Mouse (Mus musculus) CH12.LX (cell line): Measurements from ENCODE around the gene Pik3c2b. TPM values are rescaled to one million over a fixed set of nuclear protein-coding genes. Genes with fewer than 3 reads are reported as not detected.
A peak's percentile ranks its signal among the peaks of the same experiment; 100 is the strongest.

Experiments
- DNase-seq: peaks from one replicate; pipeline ENCODE4 v3.0.0-alpha.2; 2013; ENCODE audit errors: extremely low read depth
- H3K27ac ChIP-seq: 2 replicates; pipeline ENCODE4 v1.5.1; 2012; ENCODE audit warnings: low read depth, mild to moderate bottlenecking, control low read depth, moderate library complexity; ENCODE audit not compliant: insufficient read depth
- H3K27me3 ChIP-seq: replicated peaks from 2 replicates; pipeline ENCODE3; 2012; ENCODE audit warnings: inconsistent platforms
- H3K36me3 ChIP-seq, 2 experiments: replicated peaks in 1 of 2; 2 replicates each; pipeline versions ENCODE3 to v1.6.1; 2012; ENCODE audit warnings: inconsistent platforms in 1 of 2, low read length in 1 of 2, mild to moderate bottlenecking in 1 of 2, mixed read lengths in 1 of 2, moderate library complexity in 1 of 2; ENCODE audit not compliant: control insufficient read depth in 1 of 2, insufficient read depth in 1 of 2
- H3K4me1 ChIP-seq, 2 experiments: 2 replicates each; pipeline ENCODE4 v1.6.1; 2012; ENCODE audit warnings: inconsistent platforms in 1 of 2, moderate library complexity in 1 of 2; ENCODE audit not compliant: insufficient read depth in 2 of 2, control insufficient read depth in 1 of 2
- H3K4me2 ChIP-seq: 2 replicates; pipeline ENCODE4 v1.6.1; 2012; ENCODE audit warnings: low read depth, mild to moderate bottlenecking, control low read depth; ENCODE audit not compliant: poor library complexity, insufficient read depth, severe bottlenecking
- H3K4me3 ChIP-seq, 3 experiments: fragments of 150-350 bp in 1 of 3; sonication (generic) in 1 of 3; replicated peaks in 1 of 3; 2 replicates each; pipeline versions ENCODE3 to v1.5.1; 2011 to 2012; ENCODE audit warnings: low read depth in 2 of 3, low read length in 2 of 3, mild to moderate bottlenecking in 2 of 3, moderate library complexity in 2 of 3, control low read depth in 1 of 3, improper control_type of control experiment in 1 of 3, inconsistent platforms in 1 of 3, mixed read lengths in 1 of 3; ENCODE audit not compliant: poor library complexity in 1 of 3
- H3K79me2 ChIP-seq: replicated peaks from 2 replicates; pipeline ENCODE4 v1.6.1; 2012; ENCODE audit warnings: mild to moderate bottlenecking, moderate library complexity; ENCODE audit not compliant: control insufficient read depth, poor library complexity, insufficient read depth, severe bottlenecking; ENCODE audit errors: extremely low read depth
- H3K9ac ChIP-seq: 2 replicates; pipeline ENCODE4 v1.6.1; 2012; ENCODE audit warnings: low read depth, mild to moderate bottlenecking, control low read depth, moderate library complexity; ENCODE audit not compliant: insufficient read depth
- H3K9me3 ChIP-seq: replicated peaks from 2 replicates; pipeline ENCODE3; 2012; ENCODE audit warnings: low read length, inconsistent platforms, mixed read lengths
- BHLHE40 ChIP-seq: IDR thresholded peaks from 2 replicates; pipeline ENCODE4 v1.6.1; 2011; ENCODE audit warnings: mild to moderate bottlenecking, low read depth, low read length, improper control_type of control experiment
- CHD1 ChIP-seq: IDR thresholded peaks from 2 replicates; pipeline ENCODE4 v1.6.1; 2012; ENCODE audit warnings: low read depth, low read length, improper control_type of control experiment, inconsistent platforms
- CHD2 ChIP-seq: IDR thresholded peaks from 2 replicates; pipeline ENCODE4 v1.6.1; 2011; ENCODE audit warnings: low read length, improper control_type of control experiment
- CTCF ChIP-seq, 2 experiments: IDR thresholded peaks in 1 of 2; conservative IDR thresholded peaks in 1 of 2; 2 replicates each; pipeline ENCODE4 v1.5.1; 2011 to 2012; ENCODE audit warnings: low read depth in 2 of 2, low read length in 2 of 2, improper control_type of control experiment in 1 of 2, inconsistent platforms in 1 of 2, mild to moderate bottlenecking in 1 of 2, moderate library complexity in 1 of 2
- E2F4 ChIP-seq: IDR thresholded peaks from 2 replicates; pipeline ENCODE4 v1.6.1; 2011; ENCODE audit warnings: low read depth, low read length, improper control_type of control experiment; ENCODE audit not compliant: insufficient replicate concordance
- ELF1 ChIP-seq: IDR thresholded peaks from 2 replicates; pipeline ENCODE4 v1.6.1; 2014; ENCODE audit warnings: low read depth, mild to moderate bottlenecking, inconsistent platforms, low read length, improper control_type of control experiment
- HCFC1 ChIP-seq: IDR thresholded peaks from 2 replicates; pipeline ENCODE4 v1.6.1; 2012; ENCODE audit warnings: low read depth, mild to moderate bottlenecking, inconsistent platforms, low read length, improper control_type of control experiment
- IRF4 ChIP-seq: IDR thresholded peaks from 2 replicates; pipeline ENCODE4 v1.6.1; 2014; ENCODE audit warnings: low read depth, mild to moderate bottlenecking, inconsistent platforms, low read length, improper control_type of control experiment
- JUN ChIP-seq: IDR thresholded peaks from 2 replicates; pipeline ENCODE4 v1.6.1; 2011; ENCODE audit warnings: low read depth, mild to moderate bottlenecking, low read length, improper control_type of control experiment, moderate library complexity; ENCODE audit not compliant: insufficient read depth
- JUND ChIP-seq: conservative IDR thresholded peaks from 2 replicates; pipeline ENCODE4 v1.6.1; 2011; ENCODE audit warnings: low read depth, low read length, improper control_type of control experiment
- KAT2A ChIP-seq: IDR thresholded peaks from 2 replicates; pipeline ENCODE4 v1.6.1; 2012; ENCODE audit warnings: low read length, improper control_type of control experiment, inconsistent platforms; ENCODE audit not compliant: insufficient replicate concordance
- MAFK ChIP-seq: IDR thresholded peaks from 2 replicates; pipeline ENCODE4 v1.6.1; 2011; ENCODE audit warnings: low read length, improper control_type of control experiment; ENCODE audit not compliant: insufficient replicate concordance
- MAX ChIP-seq: IDR thresholded peaks from 2 replicates; pipeline ENCODE4 v1.6.1; 2011; ENCODE audit warnings: low read length, improper control_type of control experiment
- MAZ ChIP-seq: IDR thresholded peaks from 2 replicates; pipeline ENCODE4 v1.6.1; 2012; ENCODE audit warnings: low read depth, mild to moderate bottlenecking, inconsistent platforms, low read length, improper control_type of control experiment, moderate library complexity
- MEF2A ChIP-seq: IDR thresholded peaks from 2 replicates; pipeline ENCODE4 v1.6.1; 2014; ENCODE audit warnings: low read depth, mild to moderate bottlenecking, inconsistent platforms, low read length, improper control_type of control experiment, borderline replicate concordance
- MXI1 ChIP-seq: IDR thresholded peaks from 2 replicates; pipeline ENCODE4 v1.6.1; 2011; ENCODE audit warnings: mild to moderate bottlenecking, low read depth, low read length, improper control_type of control experiment
- NRF1 ChIP-seq: IDR thresholded peaks from 2 replicates; pipeline ENCODE4 v1.6.1; 2014; ENCODE audit warnings: low read depth, mild to moderate bottlenecking, inconsistent platforms, low read length, improper control_type of control experiment, moderate library complexity
- POLR2A ChIP-seq: IDR thresholded peaks from 2 replicates; pipeline ENCODE4 v1.6.1; 2011; ENCODE audit warnings: low read depth, mild to moderate bottlenecking, improper control_type of control experiment, low read length
- RCOR1 ChIP-seq: conservative IDR thresholded peaks from 2 replicates; pipeline ENCODE4 v1.6.1; 2012; ENCODE audit warnings: low read depth, mild to moderate bottlenecking, inconsistent platforms, low read length, improper control_type of control experiment
- SIN3A ChIP-seq: IDR thresholded peaks from 2 replicates; pipeline ENCODE4 v1.6.1; 2012; ENCODE audit warnings: low read length, improper control_type of control experiment, inconsistent platforms
- SMC3 ChIP-seq: IDR thresholded peaks from 2 replicates; pipeline ENCODE4 v1.6.1; 2011; ENCODE audit warnings: low read depth, low read length, improper control_type of control experiment
- TCF12 ChIP-seq: IDR thresholded peaks from 2 replicates; pipeline ENCODE4 v1.6.1; 2014; ENCODE audit warnings: low read depth, mild to moderate bottlenecking, inconsistent platforms, low read length, improper control_type of control experiment
- UBTF ChIP-seq: IDR thresholded peaks from 2 replicates; pipeline ENCODE4 v1.6.1; 2012; ENCODE audit warnings: low read depth, mild to moderate bottlenecking, inconsistent platforms, low read length, improper control_type of control experiment, moderate library complexity
- USF1 ChIP-seq: IDR thresholded peaks from 2 replicates; pipeline ENCODE4 v1.6.1; 2014; ENCODE audit warnings: low read depth, mild to moderate bottlenecking, inconsistent platforms, low read length, improper control_type of control experiment
- USF2 ChIP-seq: conservative IDR thresholded peaks from 2 replicates; pipeline ENCODE4 v1.6.1; 2011; ENCODE audit warnings: low read depth, low read length, improper control_type of control experiment
- ZC3H11A ChIP-seq: IDR thresholded peaks from 2 replicates; pipeline ENCODE4 v1.6.1; 2012; ENCODE audit warnings: low read depth, mild to moderate bottlenecking, inconsistent platforms, low read length, improper control_type of control experiment
- ZKSCAN1 ChIP-seq: IDR thresholded peaks from 2 replicates; pipeline ENCODE4 v1.6.1; 2012; ENCODE audit warnings: low read depth, inconsistent platforms, low read length, improper control_type of control experiment, borderline replicate concordance
- ZMIZ1 ChIP-seq: IDR thresholded peaks from 2 replicates; pipeline ENCODE4 v1.6.1; 2012; ENCODE audit warnings: low read depth, mild to moderate bottlenecking, inconsistent platforms, low read length, improper control_type of control experiment
- dilution Hi-C: fragments of 300-500 bp; cut with MboI; formaldehyde crosslinking; loops from 2 replicates; pipeline ENCODE4 v1.14.3; 2020; ENCODE audit warnings: low sequenced_read_pairs; ENCODE audit not compliant: extremely low pct_unique_long_range_greater_than_20kb, extremely low pct_ligation_motif_present
- in situ Hi-C: fragments of 300-500 bp; cut with MboI; formaldehyde crosslinking; loops from 3 replicates; pipeline ENCODE4 v1.14.3; 2019; ENCODE audit warnings: low sequenced_read_pairs, low pct_ligation_motif_present, low pct_unique_long_range_greater_than_20kb, mixed read lengths
- polyA plus RNA-seq: library from polyadenylated mRNA; unstranded; fragments of >175 nt; gene quantifications from 2 replicates; pipeline ENCODE4 v1.2.1, GENCODE M21; 2012; ENCODE audit warnings: low read depth; ENCODE audit not compliant: insufficient read length
- total RNA-seq, 2 experiments: library from RNA; depleted of rRNA; stranded (reverse); fragments of 300-350 nt in 1 of 2; fragments of >200 nt in 1 of 2; gene quantifications; 2 replicates each; pipeline ENCODE4 v1.2.3; 2012 to 2014

The Pik3c2b gene
- total and polyA plus RNA-seq, 3 experiments: 8.7 to 16.5 (median 12.0) TPM

- Histone ChIP-seq H3K9ac (peak overlapping the region; percentile 80), H3K4me2 (peak overlapping the region; percentile 88), H3K9me3 (no peaks in the 10 kb centered on the region), H3K4me3 (peak overlapping the region; percentile 68 to 88 (median 86)), H3K79me2 (peaks cover 35% of the 10 kb centered on the region), H3K27me3 (no peaks in the 10 kb centered on the region), H3K4me1 (peaks cover 9 to 54% of the 10 kb centered on the region in 2 experiments), H3K27ac (peak overlapping the region; percentile 51), H3K36me3 (no peaks in the 10 kb centered on the region)
- in situ Hi-C loops: loop anchor here (25.0 kb wide), 1 partner anchor 316 kb away; the partner anchor contains the start of genes Etnk2 and Ren1
- dilution Hi-C loops: no loop called here
- TF ChIP-seq IRF4: no peak
- no peak; the same call in 1 of the 2 replicates for TF ChIP-seq POLR2A
- TF ChIP-seq CTCF (conservative IDR thresholded peaks at IDR 0.05 in 1 of 2, IDR thresholded peaks at IDR 0.05 in 1 of 2; ENCODE audit: low read depth in 2 of 2, low read length in 2 of 2): peak in 1 of 2 experiments; percentile 44; a peak in 2 of 4 replicates
- 0 out of 2 replicates have a peak, but pooled peaks have one; percentile 23 for TF ChIP-seq MAZ
- TF ChIP-seq MAX: 0 out of 2 replicates have a peak, but pooled peaks have one; percentile 26
- peak; percentile 73; the same call in 1 of the 2 replicates for TF ChIP-seq MXI1
- no peak for TF ChIP-seq CHD2
- no peak for TF ChIP-seq BHLHE40
- TF ChIP-seq USF2: no peak
- peak; percentile 5; the same call in 1 of the 2 replicates for TF ChIP-seq TCF12
- no peak for TF ChIP-seq SIN3A
- no peak for TF ChIP-seq RCOR1
- TF ChIP-seq SMC3: peak; percentile 36; the same call in 1 of the 2 replicates
- TF ChIP-seq UBTF: peak; percentile 91
- no peak for DNase-seq
These were observed 484 bp downstream of the Pik3c2b start for GRCm38 (mm10) chr1:133045861-133046440.

DNA sequence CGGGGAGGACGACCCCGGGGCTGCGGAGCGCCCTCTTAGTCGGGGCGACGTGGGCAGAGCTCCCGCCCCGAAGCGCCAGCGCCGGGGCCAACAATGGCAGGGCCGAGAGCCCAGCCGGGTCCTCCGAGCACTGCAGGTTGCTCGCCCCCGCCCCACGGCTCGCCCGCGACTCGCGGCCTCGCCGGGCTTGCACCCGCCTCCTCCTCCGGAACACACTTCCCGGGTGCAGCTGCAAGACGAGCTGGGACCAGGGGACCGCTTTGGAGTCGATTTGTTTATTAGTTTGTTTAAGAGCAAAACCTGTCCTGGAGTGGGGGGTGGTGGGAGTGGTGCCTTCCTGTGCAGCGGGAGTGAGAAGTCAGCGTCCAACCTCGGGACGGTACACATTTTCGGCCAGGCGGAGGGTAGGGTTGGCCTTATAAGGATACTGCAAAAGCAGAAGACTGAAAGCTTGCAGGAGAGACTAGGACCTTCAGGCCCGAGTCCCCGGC is 1.0 kb downstream of the Pik3c2b start:
- Histone ChIP-seq H3K27ac (peak overlapping the region; percentile 51), H3K27me3 (no peaks in the 10 kb centered on the region), H3K79me2 (peaks cover 40% of the 10 kb centered on the region), H3K9me3 (no peaks in the 10 kb centered on the region), H3K4me3 (peak overlapping the region; percentile 68 to 88 (median 86)), H3K4me1 (peaks cover 11 to 60% of the 10 kb centered on the region in 2 experiments), H3K36me3 (no peaks in the 10 kb centered on the region), H3K9ac (peak overlapping the region; percentile 80), H3K4me2 (peak overlapping the region; percentile 84)
- in situ Hi-C loops (loop anchor here (25.0 kb wide), 1 partner anchor 316 kb away; the partner anchor contains the start of genes Etnk2 and Ren1), dilution Hi-C loops (no loop called here)
- no peak for DNase-seq
- TF ChIP-seq TCF12 (0 out of 2 replicates have a peak, but pooled peaks have one; percentile 13), ELF1 (0 out of 2 replicates have a peak, but pooled peaks have one; percentile 12), NRF1 (no peak), USF1 (no peak), HCFC1 (no peak), ZMIZ1 (no peak), IRF4 (no peak), USF2 (no peak), MXI1 (no peak; the same call in 1 of the 2 replicates), RCOR1 (no peak), UBTF (peak; percentile 93; the same call in 1 of the 2 replicates), ZKSCAN1 (no peak), MAFK (no peak), BHLHE40 (no peak), MAX (peak; percentile 8; the same call in 1 of the 2 replicates), CHD2 (no peak), ZC3H11A (no peak), CHD1 (no peak; the same call in 1 of the 2 replicates), POLR2A (no peak), SMC3 (no peak), JUND (no peak), JUN (no peak), MEF2A (peak; percentile 17; the same call in 1 of the 2 replicates), E2F4 (no peak), CTCF (conservative IDR thresholded peaks at IDR 0.05 in 1 of 2, IDR thresholded peaks at IDR 0.05 in 1 of 2; ENCODE audit: low read depth in 2 of 2, low read length in 2 of 2) (no peak), KAT2A (no peak)
